Mouse (Mus musculus): ENCODE results near the gene Sprr2j-ps. TPM values are rescaled to one million over a fixed set of nuclear protein-coding genes. Genes with fewer than 3 reads are reported as not detected.

Gene Sprr2j-ps
- total RNA-seq (2022): not detected

DNA sequence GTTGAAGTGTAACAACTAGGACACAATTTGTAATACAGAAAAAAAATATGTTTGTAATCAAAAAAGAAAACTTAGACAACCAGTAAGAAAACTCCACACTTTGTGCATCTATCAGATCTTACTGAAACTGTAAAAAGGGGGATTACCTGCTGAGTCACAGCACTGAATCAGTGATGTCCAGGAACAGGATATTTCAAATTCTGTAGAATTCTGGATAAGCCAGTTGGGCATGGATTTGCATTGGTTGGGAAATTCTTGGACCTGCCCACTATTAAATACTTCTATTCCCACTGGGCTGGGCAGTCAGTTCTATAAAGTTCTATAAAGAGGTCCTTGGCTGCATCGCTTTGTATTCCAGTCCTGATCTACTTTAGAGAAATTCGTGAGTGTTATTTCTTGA, at the start of gene Sprr2j-ps:
Sprr2j-ps (plus strand) TSS at position 301 of the 400 bp plus-strand sequence.
- DNase-seq (ENCODE audit: low spot score): no peak

DNA sequence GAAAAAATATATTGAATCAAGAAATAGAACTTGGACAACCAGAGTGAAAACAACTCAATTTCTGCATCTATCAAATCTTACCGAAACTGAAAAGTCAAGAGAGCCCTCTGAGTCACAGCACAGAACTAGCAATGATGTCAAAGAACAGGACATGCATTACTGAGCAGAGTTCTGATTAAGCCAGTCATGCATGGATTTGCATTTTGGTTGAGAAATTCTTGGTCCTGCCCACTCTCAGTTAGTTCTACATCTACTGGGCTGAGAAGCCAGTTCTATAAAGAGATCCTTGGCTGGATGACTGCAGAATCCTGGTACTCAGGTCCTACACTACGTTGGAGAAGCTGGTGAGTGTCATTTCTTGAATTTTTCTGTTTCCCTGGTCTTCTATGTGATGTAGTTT, 44.3 kb upstream of the Sprr2j-ps start:
- DNase-seq (ENCODE audit: low spot score): no peak

DNA sequence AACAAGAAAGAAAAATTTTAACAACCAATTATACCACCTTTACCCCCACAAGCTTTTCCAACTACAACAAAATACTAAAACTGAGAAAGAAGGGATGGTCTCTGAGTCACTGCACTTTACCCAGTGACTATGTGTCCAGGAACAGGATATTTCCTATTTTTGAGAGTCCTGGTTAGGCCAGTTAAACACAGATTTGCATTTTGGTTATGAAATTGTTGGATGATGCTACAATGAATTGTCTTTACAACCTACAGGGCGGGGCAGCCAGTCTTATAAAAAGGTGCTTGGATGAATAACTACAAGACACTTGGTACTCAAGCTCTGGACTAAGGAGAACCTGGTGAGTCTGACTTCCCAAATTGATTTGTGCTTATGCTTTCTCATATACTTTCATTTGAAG, 32.5 kb upstream of the Sprr2j-ps start, which contains the start of gene Sprr2h:
Sprr2h (plus strand) TSS at position 301 of the 400 bp plus-strand sequence.
- DNase-seq (ENCODE audit: low spot score): no peak

DNA sequence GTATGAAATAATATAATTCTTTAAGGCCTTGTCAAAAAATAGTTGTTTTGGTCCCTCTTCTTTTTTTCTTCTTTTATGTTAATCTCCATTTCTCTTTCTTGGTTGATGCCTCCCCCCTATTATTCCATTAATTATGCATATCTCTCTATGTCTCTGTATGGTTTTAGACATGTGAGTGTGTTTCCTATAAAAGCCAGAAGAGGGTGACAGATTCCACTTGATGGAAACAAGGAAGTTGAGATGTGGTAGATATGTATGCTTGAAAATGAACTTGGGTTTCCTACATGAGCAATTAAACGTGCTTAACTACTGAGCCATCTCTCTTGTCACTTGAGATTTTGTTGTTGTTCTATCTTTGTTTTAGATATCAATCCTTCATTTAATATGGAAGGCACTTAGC, 23.6 kb upstream of the Sprr2j-ps start:
- no peak for DNase-seq (ENCODE audit: low spot score)

DNA sequence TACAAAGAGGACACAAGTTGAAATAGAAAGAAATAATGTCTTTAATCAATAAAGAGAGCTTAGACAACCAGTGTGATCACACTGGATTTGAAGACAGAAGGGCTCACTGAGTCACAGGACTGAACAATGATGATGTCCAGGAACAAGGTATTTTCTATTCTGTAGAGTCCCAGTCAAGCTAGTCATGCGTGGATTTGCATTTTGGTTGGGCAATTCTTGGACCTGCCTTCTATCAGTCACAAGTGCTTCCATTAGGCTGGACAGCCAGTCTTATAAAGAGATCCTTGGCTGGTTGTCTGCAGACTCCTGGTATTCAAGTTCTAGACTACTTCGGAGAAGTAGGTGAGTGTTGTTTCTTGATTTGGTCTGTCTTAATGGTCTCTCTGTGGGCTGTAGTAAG, 10.2 kb upstream of the Sprr2j-ps start, which contains the start of gene Sprr2i:
Sprr2i (plus strand) TSS at position 301 of the 400 bp plus-strand sequence.
- DNase-seq (ENCODE audit: low spot score): no peak

DNA sequence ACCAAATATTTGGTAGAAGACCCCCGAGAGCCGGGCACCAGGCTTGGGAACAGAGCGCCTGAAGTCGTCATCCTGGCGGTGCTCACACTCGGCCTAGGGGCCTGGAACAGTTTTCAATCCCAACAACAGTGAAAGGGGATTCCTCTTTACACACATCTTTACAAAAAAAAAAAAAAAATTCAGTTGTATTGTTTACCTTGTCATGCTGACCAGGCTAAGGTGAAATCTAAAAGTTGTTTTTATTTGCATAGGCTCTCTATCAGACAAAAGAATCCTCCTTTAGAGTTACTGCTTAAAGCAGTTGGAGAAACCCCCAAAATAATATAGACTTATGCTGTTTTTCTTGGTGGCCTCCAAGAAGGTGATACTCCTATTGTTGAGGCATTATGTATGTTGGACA, 11.4 kb downstream of the Sprr2j-ps start, which contains the start of gene Gm9774:
Gm9774 (minus strand) TSS at position 101 of the 400 bp plus-strand sequence.
- DNase-seq (ENCODE audit: low spot score): no peak

DNA sequence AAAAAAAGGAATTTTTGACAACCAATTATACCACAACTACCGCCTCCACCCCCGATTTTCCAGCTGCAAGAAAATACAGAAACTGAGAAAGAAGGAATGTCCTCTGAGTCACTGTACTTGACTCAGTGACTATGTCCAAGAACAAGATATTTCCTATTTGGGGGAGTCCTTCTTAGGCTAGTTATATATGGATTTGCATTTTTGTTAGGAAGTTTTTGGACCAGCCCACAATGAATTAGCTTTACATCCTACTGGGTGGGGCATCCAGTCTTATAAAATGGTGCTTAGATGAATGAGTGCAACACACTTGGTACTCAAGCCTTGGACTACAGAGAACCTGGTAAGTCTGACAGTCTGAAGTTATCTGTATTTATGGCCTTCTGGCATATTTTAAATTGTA, 14.4 kb downstream of the Sprr2j-ps start, which contains the start of gene Sprr2k:
Sprr2k (plus strand) TSS at position 301 of the 400 bp plus-strand sequence.
- no peak for DNase-seq (ENCODE audit: low spot score)

DNA sequence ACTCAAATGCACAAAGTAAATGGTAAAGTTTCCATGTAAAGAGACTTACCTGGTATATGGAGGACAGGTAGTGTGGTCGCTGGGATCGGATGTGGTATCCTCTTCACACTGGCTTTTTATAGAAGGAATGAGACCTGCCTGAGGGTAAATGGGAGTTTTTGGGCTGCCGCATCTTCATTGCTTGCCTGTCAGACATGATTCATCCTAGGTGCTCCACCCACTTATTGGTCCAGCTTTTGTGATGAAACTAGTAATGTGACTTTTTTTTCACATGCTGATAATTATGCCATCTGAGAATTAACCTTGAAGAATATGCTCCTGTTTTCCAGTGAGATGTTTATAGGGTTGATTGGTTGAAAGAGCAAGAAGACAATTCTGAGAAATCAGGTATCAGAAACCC, 20.8 kb downstream of the Sprr2j-ps start, which contains the start of gene Sprr1b:
Sprr1b (minus strand) TSS at position 101 of the 400 bp plus-strand sequence.
- DNase-seq (ENCODE audit: low spot score): no peak

DNA sequence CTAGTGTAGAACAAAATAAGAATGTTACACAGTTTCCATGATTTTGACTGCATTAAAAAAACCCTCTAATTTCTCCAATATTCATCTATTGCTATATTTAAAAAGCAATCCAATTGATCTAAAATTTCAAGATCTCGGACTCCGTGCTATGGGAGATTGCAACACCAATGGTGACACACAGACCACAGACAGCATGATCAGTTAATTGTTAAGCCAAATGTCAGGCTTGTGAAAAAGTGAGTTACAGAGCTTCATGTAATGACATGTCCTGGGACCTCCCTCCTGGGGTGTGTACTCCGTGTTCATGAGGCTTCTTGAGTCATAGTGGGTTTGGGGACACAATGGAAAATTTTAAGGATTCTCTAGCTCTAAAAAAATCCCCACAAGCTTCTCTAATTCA, 22.3 kb downstream of the Sprr2j-ps start:
- no peak for DNase-seq (ENCODE audit: low spot score)

DNA sequence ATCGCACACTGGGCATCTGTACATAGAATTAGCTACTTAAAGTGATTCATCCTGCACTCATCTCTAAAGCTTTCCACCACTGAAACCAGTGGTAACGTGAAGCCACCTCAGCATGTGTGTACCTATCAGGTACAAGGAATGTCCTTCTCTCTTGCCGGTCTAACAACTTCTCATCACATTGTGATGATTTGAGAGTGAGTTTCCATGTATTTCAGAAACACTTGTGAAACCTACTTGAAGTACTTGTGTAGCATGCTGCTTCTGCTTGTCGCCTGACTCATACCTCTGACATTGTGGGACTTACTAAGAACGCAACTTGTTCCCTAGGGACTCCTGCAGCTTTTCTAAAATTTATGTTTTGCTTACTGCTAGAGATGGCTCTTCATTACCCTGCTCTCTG, 37.3 kb downstream of the Sprr2j-ps start:
- no peak for DNase-seq (ENCODE audit: low spot score)

DNA sequence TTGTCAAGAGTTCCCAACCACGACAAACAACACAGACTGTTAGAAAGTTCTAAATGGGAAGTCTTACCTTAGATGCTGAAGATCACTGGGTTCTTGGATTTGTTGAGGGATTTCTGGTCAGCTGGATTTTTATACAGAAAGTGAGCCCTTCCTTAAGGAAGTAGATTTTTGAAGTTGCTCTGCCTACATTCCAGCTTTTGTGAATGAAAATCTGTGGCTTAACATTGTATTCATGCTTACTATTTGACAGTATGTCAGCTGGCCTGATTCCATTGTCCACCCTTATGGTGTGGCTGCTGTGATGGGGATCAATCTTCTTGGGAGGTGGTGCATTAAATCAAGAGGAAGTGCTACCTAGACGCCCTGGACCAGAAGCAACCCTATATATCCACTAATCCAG, 40.7 kb downstream of the Sprr2j-ps start, which contains the start of gene Sprr3:
Sprr3 (minus strand) TSS at position 101 of the 400 bp plus-strand sequence.
- DNase-seq (ENCODE audit: low spot score): no peak

DNA sequence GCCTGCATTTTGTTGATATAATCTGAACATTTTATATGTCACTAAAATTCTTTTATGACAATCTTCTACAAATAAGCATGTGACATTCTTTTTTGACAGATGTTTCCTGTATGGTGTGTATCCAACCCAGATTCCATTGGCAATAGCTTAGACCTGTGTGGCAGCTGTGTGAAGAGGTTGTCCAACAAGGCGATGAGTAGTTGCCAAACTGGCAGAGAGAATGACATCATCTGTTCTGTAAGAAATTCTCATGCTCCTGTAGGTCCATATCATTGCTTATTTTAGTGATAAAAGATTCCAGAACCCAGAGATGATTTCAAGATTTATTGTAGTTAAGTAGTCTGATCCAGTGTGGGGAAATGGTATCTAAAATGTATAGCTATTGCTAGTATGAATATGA, 48.7 kb downstream of the Sprr2j-ps start:
- DNase-seq (ENCODE audit: low spot score): no peak

DNA sequence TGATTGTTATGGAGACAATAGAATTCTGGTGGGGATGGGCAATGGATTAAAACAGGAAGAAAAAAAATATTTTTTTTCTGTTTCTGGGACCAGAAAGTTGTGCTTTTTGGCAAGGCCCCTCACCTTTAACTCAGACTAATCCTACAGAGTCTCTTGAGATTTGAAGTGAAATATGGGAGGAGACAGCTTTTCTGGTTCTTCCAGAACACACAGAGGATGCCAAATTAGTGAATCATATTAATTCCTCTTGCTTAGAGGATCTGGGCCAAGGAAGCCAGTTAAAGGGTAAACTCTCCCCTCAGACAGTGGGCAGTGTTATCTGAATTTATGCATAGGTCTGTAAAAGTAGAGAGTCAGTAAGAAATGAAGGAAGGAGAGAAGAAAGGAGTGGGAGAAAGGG, 49.5 kb downstream of the Sprr2j-ps start:
- DNase-seq (ENCODE audit: low spot score): no peak

Other genes with a start within 250 kb of the Sprr2j-ps start
- not detected for gene Sprr2a1, start 202.3 kb upstream of the Sprr2j-ps start, total RNA-seq (2022)
- gene Sprr2a2, start 202.2 kb upstream of the Sprr2j-ps start, total RNA-seq (2022): 1 to 10 TPM in 1 of 4 experiments, under 1 TPM in 1, not detected in 2; 0.80 to 2.0 TPM
- gene Sprr2a3, start 132.7 kb upstream of the Sprr2j-ps start, total RNA-seq (2022): not detected
- gene Sprr2b, start 101.5 kb upstream of the Sprr2j-ps start, total RNA-seq (2022): not detected
- not detected for gene Sprr2d, start 78.9 kb upstream of the Sprr2j-ps start, total RNA-seq (2022)
- not detected for gene Sprr2e, start 65.9 kb upstream of the Sprr2j-ps start, total RNA-seq (2022)
- not detected for gene Sprr2f, start 52.9 kb upstream of the Sprr2j-ps start, total RNA-seq (2022)
- not detected for gene Sprr2h, start 32.4 kb upstream of the Sprr2j-ps start, total RNA-seq (2022)
- gene Sprr2i, start 10.1 kb upstream of the Sprr2j-ps start, total RNA-seq (2022): not detected
- gene Gm9774, start 11.3 kb downstream of the Sprr2j-ps start, total RNA-seq (2022): 1 to 10 TPM in 3 of 4 experiments, not detected in 1; 1.4 to 3.1 (median 2.9) TPM
- not detected for gene Sprr2k, start 14.5 kb downstream of the Sprr2j-ps start, total RNA-seq (2022)
- not detected for gene Sprr1b, start 20.7 kb downstream of the Sprr2j-ps start, total RNA-seq (2022)
- not detected for gene Sprr3, start 40.6 kb downstream of the Sprr2j-ps start, total RNA-seq (2022)
- under 1 TPM in 3 of 4 experiments, not detected in 1; 0.35 to 0.69 (median 0.41) TPM for gene Sprr1a, start 67.8 kb downstream of the Sprr2j-ps start, total RNA-seq (2022)
- gene Sprr4, start 82.4 kb downstream of the Sprr2j-ps start, total RNA-seq (2022): not detected
- gene 2310046K23Rik, start 116.4 kb downstream of the Sprr2j-ps start, total RNA-seq (2022): not detected
- gene Ivl, start 155.7 kb downstream of the Sprr2j-ps start, total RNA-seq (2022): not detected
- not detected for gene Smcp, start 170.9 kb downstream of the Sprr2j-ps start, total RNA-seq (2022)
- gene 2210017I01Rik, start 189.4 kb downstream of the Sprr2j-ps start, total RNA-seq (2022): not detected
- gene Lce6a, start 203.6 kb downstream of the Sprr2j-ps start, total RNA-seq (2022): not detected
- gene Lce1a1, start 230.2 kb downstream of the Sprr2j-ps start, total RNA-seq (2022): not detected
- not detected for gene Lce1b, start 238.8 kb downstream of the Sprr2j-ps start, total RNA-seq (2022)